Mouse (Mus musculus) embryo, embryonic 11 days (tissue): ENCODE data around the gene Cdk14.
A peak's percentile ranks its signal among the peaks of the same experiment; 100 is the strongest.

Experiments used
- DNase-seq: peaks from one replicate; pipeline ENCODE4 v3.0.0-alpha.2; 2015

The Cdk14 gene

DNA sequence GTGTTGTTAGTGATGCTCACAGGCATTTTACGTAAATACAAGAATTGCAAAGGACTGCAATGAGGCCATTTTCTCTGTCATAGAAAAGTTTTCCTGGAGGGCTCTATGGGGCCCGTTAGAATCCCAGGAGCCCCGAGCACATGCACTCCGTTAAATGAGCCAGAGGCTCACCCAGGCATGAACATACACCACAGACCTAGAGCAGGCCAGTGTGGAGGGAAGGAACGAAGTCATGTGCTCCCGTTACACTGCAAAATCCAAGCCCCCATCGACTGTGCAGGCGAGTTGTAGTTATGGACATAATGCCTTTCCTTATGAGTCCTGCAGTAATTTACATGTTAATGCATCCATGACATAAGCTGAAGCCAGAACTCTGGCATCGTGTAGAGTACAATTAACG is 244.1 kb downstream of the Cdk14 start:
- no peak for DNase-seq

DNA sequence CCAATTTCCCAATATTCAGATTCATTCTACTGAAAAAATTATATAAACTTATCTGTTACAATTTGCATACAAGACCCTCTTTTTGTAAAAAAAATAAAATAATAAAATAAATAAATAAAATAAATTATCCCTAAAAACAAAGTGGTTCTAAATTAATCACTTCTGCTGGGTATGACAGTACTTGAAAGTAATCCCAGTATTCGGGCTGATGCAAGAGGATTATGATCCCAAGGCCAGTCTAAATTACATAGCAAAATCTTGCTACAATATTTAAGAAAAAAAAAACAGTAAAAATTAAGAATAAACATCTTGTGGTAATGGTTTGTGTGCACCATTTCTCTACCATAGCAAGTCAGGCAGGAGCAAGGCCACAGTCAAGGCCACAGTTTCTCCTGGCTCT is 244.5 kb downstream of the Cdk14 start:
- DNase-seq = no peak

GRCm38 (mm10) chr5:5175090-5175489 is 245.0 kb downstream of the Cdk14 start:
- DNase-seq = peak; percentile 26

GRCm38 (mm10) chr5:5166086-5166485 is 254.0 kb downstream of the Cdk14 start:
- DNase-seq = no peak

- DNase-seq = no peak
Observed at GRCm38 (mm10) chr5:5164326-5164725, 255.8 kb downstream of the Cdk14 start.

DNA sequence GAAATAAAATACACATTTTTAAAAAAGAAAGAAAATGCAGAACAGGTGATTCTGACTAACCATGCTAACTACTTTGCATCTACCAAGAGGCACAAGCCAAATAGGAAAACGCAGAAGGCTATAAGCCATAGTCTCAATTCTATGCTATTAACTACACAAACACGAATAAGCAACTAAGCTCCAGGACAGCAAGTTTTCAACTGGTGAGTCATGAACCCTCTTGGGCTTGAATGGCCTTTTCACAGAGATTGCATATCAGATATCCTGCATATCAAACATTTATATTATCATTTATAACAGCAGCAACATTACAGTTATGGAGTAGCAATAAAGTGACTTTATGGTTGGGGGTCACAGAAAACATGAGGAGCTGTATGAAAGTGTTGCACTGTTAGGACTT is 256.3 kb downstream of the Cdk14 start:
- DNase-seq = no peak

- no peak for DNase-seq
Observed at GRCm38 (mm10) chr5:5159521-5159920, 260.6 kb downstream of the Cdk14 start.

GRCm38 (mm10) chr5:5139855-5140254 is 280.3 kb downstream of the Cdk14 start:
- DNase-seq = no peak

DNA sequence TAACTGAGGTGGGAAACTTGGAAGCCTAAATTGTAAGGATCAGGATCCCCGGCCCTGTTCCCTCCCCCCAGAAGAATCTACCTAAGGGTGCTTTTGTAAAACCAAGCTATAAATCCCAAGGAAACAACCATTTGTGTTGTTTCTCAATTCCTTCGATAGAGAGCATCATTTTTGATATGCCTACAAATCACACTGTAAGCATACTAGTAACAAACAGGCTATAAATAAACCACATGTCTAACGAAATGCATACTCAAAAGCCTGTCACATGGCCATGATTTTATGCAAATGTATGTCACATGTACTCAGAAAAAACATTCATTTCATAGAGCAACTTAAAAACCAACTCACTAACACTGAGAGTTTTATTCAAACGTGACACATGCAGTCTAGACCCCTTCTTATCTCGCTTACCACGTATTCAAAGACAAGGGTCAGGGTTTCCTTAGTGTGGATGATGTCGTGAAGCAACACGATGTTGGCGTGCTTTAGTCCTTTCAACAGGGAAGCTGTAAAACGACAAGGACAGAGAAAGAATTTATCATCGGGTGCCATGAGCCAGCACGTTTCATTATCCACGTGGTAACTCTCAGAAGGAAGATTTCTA is 285.1 kb downstream of the Cdk14 start:
- no peak for DNase-seq

- DNase-seq = no peak
Observed at GRCm38 (mm10) chr5:5134143-5134904, 285.8 kb downstream of the Cdk14 start.

- no peak for DNase-seq
Observed at GRCm38 (mm10) chr5:5128852-5129251, 291.3 kb downstream of the Cdk14 start.

DNA sequence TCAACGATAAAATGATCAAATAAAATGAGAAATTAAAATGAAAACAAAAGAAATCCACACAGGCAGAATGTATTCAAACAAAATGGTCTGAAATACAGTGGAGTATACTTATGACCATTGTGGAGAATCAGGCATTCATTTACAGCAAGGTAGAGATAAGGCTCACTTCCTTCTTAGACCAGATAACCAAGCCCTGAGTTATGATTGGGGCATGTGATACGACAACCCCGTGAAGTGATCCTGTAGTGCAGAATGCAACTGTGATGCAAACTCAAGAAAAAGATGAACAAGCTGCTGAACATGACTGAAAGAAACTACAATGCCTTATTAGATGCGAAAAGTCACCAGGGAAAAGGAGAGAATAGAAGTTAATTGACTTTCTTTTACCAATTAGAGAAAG is 295.5 kb downstream of the Cdk14 start:
- DNase-seq = no peak

DNA sequence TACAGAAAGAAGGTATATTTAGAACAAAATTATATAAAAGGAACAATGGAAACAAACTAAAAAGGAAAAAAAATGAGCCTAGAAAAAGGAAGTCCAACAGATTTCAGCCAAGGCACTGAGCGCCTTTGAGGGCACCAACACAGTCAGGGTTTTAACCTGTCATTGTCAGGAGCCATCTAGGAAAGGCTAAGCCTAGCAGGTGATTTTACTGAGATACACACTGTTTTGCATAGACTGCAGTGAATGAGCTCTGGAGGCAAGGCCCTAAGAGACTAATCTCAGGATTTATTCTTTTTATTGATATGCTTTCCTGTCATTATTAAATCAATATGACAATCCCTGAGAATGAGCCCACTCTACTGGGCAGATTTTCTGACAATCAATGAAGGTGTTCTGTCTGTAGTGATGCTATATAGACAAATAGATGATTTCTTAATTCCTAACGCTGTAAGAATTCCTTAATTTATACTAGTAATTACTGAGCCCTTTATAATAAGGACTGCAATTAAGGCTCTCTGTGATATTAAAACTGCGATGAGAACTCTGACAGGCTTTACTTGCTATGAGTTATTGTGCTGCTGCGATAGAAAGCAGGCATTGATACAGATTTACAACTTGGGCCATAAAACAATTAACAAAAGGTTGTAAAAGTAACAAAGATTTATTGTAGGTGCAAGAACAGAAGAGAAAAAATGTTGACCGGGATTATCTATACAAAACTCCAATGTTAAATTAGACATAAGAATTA is 303.2 kb downstream of the Cdk14 start:
- DNase-seq = no peak

DNA sequence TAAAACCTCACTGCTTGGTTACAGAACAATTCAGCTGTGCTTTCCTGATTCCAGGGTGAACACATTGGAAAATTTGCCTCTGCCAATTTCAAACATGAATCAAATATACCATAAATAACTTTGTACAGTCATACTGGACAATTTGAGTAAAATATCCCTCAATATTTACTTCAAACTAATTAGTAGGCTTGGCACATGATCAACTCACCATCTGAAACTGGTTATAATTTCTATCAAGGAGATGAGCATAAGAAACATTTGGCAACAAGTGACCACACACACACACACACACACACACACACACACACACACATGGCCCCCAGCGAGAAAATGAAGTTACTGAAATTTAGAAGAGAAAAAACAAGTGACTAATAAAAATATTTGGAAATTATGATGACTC is 304.6 kb downstream of the Cdk14 start:
- DNase-seq = no peak

DNA sequence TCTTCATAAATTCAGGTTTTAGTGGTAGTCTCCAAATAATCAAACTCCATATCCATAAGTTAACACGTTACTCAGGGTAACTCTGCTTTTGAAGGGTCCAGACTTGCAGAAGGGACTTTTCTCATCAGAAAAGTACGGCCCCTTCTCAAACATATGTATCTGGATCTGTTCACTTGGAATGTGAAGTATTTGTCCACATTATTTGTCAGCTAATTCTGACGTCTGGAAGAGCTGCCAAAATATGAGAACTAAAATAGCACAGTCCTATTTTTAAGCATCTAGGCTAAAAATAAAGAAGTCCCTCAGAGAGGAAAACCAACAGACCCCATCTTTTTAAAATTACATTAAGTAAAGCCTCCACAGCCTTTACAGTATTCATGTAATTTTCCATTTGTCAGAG is 310.5 kb downstream of the Cdk14 start:
- DNase-seq = no peak

- DNase-seq = no peak
Observed at GRCm38 (mm10) chr5:5109017-5109416, 311.1 kb downstream of the Cdk14 start.

DNA sequence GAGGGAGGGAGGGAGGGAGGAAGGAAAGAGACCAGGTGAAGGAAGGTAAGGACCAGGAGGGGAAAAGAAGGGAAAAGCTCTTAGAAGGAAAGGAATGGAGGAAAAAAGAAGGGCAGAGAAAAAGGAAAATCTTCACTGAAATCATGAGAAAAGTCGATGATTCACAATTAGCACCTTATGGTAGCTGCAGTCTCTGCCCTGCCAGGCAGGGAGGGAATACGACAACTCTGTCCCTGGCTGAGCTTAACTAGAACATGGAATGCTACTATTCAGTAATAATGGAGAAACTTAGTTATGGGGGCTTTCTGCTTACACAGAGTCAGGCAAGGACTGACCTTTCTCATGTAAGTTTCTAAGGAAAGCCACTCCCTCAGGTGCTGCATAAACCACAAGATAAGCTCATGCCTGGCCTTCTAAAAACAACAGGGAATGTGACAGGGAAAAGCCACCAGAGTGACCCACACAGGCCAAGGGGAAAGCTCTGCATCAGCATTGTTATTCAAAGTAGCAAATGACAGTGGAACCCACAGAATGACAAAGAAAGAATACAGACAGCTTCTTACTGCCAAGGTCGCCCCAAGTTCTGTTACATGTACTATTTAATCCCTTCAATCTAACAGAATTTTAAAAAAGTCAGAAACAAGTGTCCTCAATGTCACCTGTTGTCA is 323.7 kb downstream of the Cdk14 start:
- no peak for DNase-seq

DNA sequence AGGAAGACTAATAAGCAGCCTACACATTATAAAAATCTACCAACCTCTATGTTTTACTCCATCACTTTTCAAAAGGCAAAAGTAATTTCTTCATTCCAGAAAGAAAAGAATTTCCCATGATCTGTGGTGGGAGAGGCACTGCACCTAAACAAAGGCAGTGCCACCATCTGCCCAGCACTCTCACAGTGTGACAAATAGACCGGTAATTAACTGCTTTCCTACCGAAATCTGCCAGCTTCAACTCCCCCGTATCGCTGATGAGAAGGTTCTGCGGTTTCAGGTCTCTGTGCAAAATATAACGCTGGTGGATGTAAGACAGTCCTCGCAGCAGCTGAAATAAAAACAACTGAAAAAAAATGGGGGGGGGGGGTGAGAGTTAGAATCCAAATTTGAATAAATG is 327.4 kb downstream of the Cdk14 start:
- DNase-seq = no peak

DNA sequence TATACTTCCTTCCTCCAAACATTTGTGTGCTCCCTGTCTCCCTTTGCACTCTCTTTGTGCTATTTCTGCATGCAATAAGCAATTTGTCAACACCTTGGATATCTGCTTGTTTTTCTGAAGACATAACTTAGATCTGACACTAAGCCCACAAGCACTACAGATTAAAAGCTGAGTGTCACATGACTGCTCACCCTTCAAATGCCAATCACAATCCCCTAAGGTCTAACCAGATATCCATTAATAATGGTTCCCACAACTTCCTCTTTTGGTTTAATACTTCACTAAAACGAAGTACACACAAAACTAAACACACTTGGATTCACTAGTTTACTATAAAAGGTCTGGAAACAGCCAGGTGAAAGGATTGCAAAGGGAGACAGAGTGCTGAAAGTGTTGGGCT is 348.6 kb downstream of the Cdk14 start:
- no peak for DNase-seq

DNA sequence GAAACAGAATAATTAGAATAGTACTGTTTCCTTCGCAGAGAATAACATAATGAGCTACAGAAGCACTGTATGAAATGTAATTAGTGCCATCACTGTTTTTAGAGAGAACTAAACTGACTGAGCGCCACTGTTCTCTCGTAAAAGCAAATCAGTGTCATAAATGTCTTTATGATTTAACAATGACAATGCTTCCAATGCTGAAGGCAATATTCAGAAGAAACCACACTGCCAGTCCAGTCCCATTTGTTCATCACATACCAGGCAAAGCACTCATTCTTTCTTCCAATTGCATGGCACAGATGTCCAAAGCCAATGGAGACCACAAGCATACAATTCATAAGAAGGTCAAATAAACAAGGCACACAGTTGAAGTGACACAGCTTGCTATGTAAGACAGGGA is 355.4 kb downstream of the Cdk14 start:
- no peak for DNase-seq

DNA sequence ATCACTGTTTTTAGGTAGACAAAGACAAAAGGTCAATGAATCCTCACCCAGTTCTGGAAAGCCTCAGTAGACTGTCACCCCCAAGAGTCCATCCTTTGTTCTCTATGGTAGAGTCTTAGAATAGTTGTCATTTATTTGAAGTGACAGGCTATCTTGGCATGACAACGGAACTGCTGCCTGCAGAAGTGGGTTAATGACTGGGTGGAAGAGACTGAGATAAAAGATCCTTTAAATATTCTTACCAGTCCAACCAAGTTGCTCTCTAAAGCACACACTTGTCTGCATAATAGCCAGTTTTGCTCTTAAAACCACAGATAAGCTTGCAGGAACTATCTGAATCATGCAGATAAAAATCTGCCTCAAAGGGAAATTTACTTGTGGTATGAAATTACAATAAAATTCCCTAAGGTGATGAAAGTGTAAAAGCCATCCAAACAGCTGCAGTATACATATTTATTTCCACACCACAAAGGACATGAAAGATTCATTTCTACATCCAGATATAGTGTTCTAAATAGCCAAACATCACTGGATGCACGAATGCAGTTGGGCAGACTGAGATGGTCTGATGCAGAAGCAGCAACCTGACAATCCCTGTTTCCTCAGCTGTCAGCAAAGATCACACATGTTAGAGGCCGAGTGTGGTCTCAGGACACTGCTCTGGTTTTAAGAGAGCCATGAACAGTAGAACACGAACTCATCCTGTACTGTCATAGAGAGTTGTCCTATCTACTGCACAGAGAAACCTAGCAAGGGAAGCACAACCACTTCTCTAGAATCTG is 363.8 kb downstream of the Cdk14 start:
- DNase-seq = no peak

DNA sequence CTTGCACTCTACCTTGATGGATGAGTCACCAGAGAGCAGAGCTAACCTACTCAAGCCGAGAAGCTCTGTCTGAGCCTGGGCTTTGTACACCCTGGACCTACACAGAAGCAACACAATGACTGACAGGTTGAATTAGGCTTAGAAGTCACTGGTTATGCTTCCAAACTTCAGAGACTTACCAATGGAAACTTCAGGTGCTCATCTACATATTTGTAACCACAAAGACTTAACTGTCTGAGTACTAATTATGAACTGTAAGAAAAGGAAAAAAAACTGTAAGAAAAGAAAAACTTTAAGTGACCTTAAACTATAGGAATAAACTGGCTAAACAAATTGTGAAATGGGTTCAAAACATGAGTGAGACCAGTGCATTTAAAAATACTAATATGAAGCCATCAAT is 364.6 kb downstream of the Cdk14 start:
- DNase-seq = no peak

GRCm38 (mm10) chr5:5054270-5054669 is 365.8 kb downstream of the Cdk14 start:
- DNase-seq = no peak
